Mouse (Mus musculus): ENCODE measurements around the gene Fibp. TPM values are rescaled to one million over a fixed set of nuclear protein-coding genes. Genes with fewer than 3 reads are reported as not detected.
"Not testable (repeated sequence)": the region's sequence is repeated elsewhere in the genome, so short reads cannot be mapped to it uniquely, and the experiment has no call there.

Gene Fibp
- polyA plus RNA-seq, 1 experiment from 2014 or later, result 87.4 TPM

DNA sequence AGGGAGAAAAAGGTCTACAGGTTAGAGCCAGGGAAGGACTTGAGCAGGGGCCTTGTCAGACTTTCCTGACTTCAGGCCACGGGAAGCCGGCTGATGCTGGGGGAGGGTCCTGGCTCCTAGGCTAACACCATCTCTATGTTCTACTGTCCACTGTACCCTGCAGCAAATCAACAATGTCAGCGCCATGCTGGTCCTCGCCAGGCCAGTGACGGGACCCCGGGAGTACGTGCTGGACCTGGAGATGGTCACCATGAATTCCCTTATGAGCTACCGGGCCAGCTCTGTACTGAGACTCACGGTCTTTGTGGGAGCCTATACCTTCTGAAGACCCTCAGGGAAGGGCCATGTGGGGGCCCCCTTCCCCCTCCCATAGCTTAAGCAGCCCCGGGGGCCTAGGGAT lies 21.0 kb downstream of the Fibp start:
- Histone ChIP-seq H3K9me3 (no peaks in the 10 kb centered on the region), H3K4me1 (peaks cover 3% of the 10 kb centered on the region), H3K9ac (no peak overlapping the region), H3K4me3 (no peak overlapping the region), H3K27ac (replicated peaks) (no peak overlapping the region), H3K36me3 (peaks cover 98% of the 10 kb centered on the region), H3K4me2 (no peak overlapping the region), H3K27me3 (replicated peaks) (no peaks in the 10 kb centered on the region)
- 83% methylated on average over 10 of the region's 10 CpGs for WGBS
- no peak for ATAC-seq (ENCODE audit: extremely low read depth, insufficient number of reproducible peaks, low FRiP score, low TSS enrichment)

- no peaks in the 10 kb centered on the region for H3K9me3 ChIP-seq
- no peak overlapping the region for H3K4me3 ChIP-seq
- H3K4me1 ChIP-seq, result peaks cover 18% of the 10 kb centered on the region
- no peaks in the 10 kb centered on the region for H3K27me3 ChIP-seq (replicated peaks)
- no peak overlapping the region for H3K4me2 ChIP-seq
- H3K36me3 ChIP-seq, result peaks cover 81% of the 10 kb centered on the region
- no peak overlapping the region for H3K9ac ChIP-seq
- 89% methylated on average over 19 of the region's 19 CpGs for WGBS
- H3K27ac ChIP-seq (replicated peaks), result no peak overlapping the region
- ATAC-seq (ENCODE audit: extremely low read depth, insufficient number of reproducible peaks, low FRiP score, low TSS enrichment), result no peak
Measured at GRCm38 (mm10) chr19:5483386-5484359, 23.3 kb downstream of the Fibp start.

DNA sequence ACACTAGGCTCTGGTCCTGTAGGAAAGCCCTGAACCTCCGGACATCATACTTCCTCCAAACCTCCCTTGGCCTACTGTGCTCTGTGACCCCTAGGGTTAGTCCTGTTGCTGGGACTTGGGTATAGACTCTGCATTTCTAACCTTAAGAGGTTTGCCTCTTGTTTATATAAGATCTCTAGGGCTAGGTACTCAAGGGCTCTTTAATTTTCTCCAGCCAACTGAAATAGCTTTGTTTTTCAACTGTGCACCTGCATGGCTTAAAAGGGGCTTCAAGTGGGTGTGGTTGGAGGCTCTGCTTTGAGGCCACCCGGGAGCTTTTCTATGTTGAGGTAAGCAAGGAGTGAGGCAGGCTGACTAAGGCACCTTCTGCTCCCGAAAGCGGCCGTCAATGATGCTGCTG lies 24.1 kb downstream of the Fibp start:
- Histone ChIP-seq H3K4me1 (peaks cover 21% of the 10 kb centered on the region), H3K36me3 (peaks cover 73% of the 10 kb centered on the region), H3K9me3 (no peaks in the 10 kb centered on the region), H3K4me2 (no peak overlapping the region), H3K4me3 (no peak overlapping the region), H3K27ac (replicated peaks) (no peak overlapping the region), H3K9ac (no peak overlapping the region), H3K27me3 (replicated peaks) (no peaks in the 10 kb centered on the region)
- WGBS, result 86% methylated on average over 5 of the region's 5 CpGs
- no peak for ATAC-seq (ENCODE audit: extremely low read depth, insufficient number of reproducible peaks, low FRiP score, low TSS enrichment)

DNA sequence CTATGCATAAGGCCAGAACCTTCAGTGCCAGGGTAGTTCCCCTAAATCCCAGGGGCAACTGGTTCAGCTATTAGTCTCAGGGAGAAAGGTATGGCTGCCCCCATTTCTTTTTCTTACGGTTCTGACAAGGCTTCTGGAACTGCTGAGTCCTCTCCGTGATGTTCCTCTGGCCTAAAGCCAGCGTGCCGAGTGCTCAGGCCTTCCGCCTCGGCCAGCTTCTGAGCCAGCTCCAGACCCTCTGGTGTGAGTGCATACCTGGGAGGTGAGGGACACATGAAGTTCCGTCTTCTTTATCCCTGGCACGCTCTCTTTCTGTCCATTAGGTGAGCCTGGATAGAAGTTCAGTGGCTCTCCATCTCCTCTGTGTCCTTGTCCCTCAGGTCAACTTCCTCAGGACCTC lies 25.0 kb downstream of the Fibp start:
- Histone ChIP-seq H3K9ac (no peak overlapping the region), H3K4me2 (no peak overlapping the region), H3K27me3 (replicated peaks) (no peaks in the 10 kb centered on the region), H3K27ac (replicated peaks) (no peak overlapping the region), H3K36me3 (peaks cover 64% of the 10 kb centered on the region), H3K4me3 (no peak overlapping the region), H3K4me1 (peaks cover 27% of the 10 kb centered on the region), H3K9me3 (no peaks in the 10 kb centered on the region)
- 81% methylated on average over 8 of the region's 8 CpGs for WGBS
- no peak for ATAC-seq (ENCODE audit: extremely low read depth, insufficient number of reproducible peaks, low FRiP score, low TSS enrichment)

GRCm38 (mm10) chr19:5485821-5486220 lies 25.4 kb downstream of the Fibp start:
- Histone ChIP-seq H3K9me3 (no peaks in the 10 kb centered on the region), H3K27ac (replicated peaks) (no peak overlapping the region), H3K4me2 (no peak overlapping the region), H3K4me1 (peaks cover 27% of the 10 kb centered on the region), H3K36me3 (peaks cover 59% of the 10 kb centered on the region), H3K9ac (no peak overlapping the region), H3K27me3 (replicated peaks) (no peaks in the 10 kb centered on the region), H3K4me3 (no peak overlapping the region)
- WGBS, result 93% methylated on average over 7 of the region's 7 CpGs
- ATAC-seq (ENCODE audit: extremely low read depth, insufficient number of reproducible peaks, low FRiP score, low TSS enrichment), result no peak

- peak overlapping the region; percentile 88; the same call in 1 of the 2 replicates for H3K9ac ChIP-seq
- H3K27me3 ChIP-seq (replicated peaks), result no peaks in the 10 kb centered on the region
- peaks cover 27% of the 10 kb centered on the region for H3K4me1 ChIP-seq
- H3K36me3 ChIP-seq, result peaks cover 55% of the 10 kb centered on the region
- H3K4me2 ChIP-seq, result 0 out of 2 replicates have a peak overlapping the region, but pooled peaks have one; percentile 91
- no peak overlapping the region for H3K4me3 ChIP-seq
- ATAC-seq (ENCODE audit: extremely low read depth, insufficient number of reproducible peaks, low FRiP score, low TSS enrichment), result no peak
- H3K9me3 ChIP-seq, result no peaks in the 10 kb centered on the region
- no peak overlapping the region for H3K27ac ChIP-seq (replicated peaks)
- 84% methylated on average over 8 of the region's 8 CpGs for WGBS
Measured at GRCm38 (mm10) chr19:5486286-5486685, 25.9 kb downstream of the Fibp start.

DNA sequence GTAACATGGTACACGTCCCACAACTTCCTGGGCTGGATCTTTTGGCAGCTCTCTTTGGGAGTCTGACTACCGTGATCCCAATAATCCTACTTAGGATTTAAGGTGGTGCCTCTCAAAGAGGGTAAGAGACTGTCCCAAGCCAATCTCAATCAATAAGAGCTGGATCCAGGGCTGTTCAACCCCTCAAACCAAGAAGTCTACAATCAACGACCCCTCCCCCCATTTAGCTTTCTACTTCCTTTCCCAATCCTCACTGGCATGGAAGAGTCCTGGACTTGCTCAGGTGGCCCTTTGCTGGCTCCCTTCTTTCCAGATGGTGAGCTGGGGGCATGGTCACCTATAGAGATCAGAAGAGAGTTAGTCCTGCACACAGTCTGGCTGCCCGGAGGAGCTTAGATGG lies 26.4 kb downstream of the Fibp start:
- 0 out of 2 replicates have a peak overlapping the region, but pooled peaks have one; percentile 6 for H3K27ac ChIP-seq (replicated peaks)
- H3K9ac ChIP-seq, result peak overlapping the region; percentile 88
- peaks cover 51% of the 10 kb centered on the region for H3K36me3 ChIP-seq
- peak overlapping the region; percentile 91 for H3K4me2 ChIP-seq
- no peaks in the 10 kb centered on the region for H3K27me3 ChIP-seq (replicated peaks)
- H3K4me1 ChIP-seq, result peaks cover 28% of the 10 kb centered on the region
- no peaks in the 10 kb centered on the region for H3K9me3 ChIP-seq
- WGBS, result 86% methylated on average over 4 of the region's 4 CpGs
- peak overlapping the region; percentile 100 for H3K4me3 ChIP-seq
- no peak for ATAC-seq (ENCODE audit: extremely low read depth, insufficient number of reproducible peaks, low FRiP score, low TSS enrichment)

DNA sequence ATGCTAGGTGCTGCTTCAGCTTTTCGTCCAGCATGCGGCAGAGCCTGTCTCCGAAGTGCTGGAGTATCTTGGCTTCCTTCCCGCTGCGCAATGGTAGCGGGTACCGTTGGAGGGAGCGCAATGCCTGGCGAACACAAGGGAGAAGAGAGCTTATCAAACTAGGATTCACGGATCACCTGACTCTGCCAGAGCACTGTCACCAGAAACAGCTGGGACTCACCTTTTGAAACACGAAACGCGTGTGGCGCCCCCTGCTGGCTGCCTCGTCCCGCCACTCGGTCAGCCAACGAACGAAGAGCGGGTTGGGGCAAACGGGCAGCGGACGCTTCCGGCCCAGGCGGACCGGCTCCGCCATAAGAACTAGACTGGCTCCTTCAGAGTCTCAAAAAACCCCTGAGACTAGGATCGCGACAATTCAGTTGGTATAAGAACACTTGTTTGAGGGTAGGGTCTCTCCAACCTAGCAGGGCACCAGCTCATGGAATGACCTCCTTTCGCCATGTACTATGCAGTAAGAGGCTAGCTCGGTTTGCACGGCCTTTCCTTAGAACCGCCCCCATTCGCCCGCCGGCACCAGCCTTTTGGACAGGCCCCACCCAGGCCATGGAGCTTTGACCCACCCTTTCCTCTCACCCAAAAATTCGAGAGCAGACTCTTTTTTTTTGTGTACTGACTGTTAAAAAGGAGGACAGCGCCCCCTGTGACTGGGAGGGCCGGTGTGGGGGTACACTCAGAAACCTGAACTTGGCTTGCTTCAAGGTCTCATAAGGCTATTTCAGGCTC lies 27.5 kb downstream of the Fibp start, which contains the start of gene Mus81:
TSS of gene Mus81 (minus strand) at position 635 of the 783 bp plus-strand sequence.
- H3K27ac ChIP-seq (replicated peaks), result peak within 1 kb of the TSS; percentile 99
- peaks cover 51% of the 10 kb centered on the region for H3K36me3 ChIP-seq
- WGBS, result under 1% methylated on average over 39 of the region's 39 CpGs
- peak within 1 kb of the TSS; percentile 88 for H3K9ac ChIP-seq
- H3K4me1 ChIP-seq, result peaks cover 40% of the 10 kb centered on the region
- peak within 1 kb of the TSS; percentile 100 for H3K4me3 ChIP-seq
- H3K4me2 ChIP-seq, result peak within 1 kb of the TSS; percentile 91
- peak; percentile 58; the same call in 1 of the 2 replicates for ATAC-seq (ENCODE audit: extremely low read depth, insufficient number of reproducible peaks, low FRiP score, low TSS enrichment)
- H3K9me3 ChIP-seq, result no peaks in the 10 kb centered on the region
- no peaks in the 10 kb centered on the region for H3K27me3 ChIP-seq (replicated peaks)

GRCm38 (mm10) chr19:5488878-5489571 lies 28.6 kb downstream of the Fibp start:
- 0% methylated on average over 26 of the region's 26 CpGs for WGBS

GRCm38 (mm10) chr19:5489721-5490120 lies 29.3 kb downstream of the Fibp start:
- not testable (repeated sequence) for H3K27me3 ChIP-seq (replicated peaks); ATAC-seq (ENCODE audit: extremely low read depth, insufficient number of reproducible peaks, low FRiP score, low TSS enrichment); H3K9me3 ChIP-seq
- Histone ChIP-seq H3K4me1 (peaks cover 44% of the 10 kb centered on the region), H3K4me2 (peak overlapping the region; percentile 91), H3K4me3 (peak overlapping the region; percentile 100), H3K9ac (0 out of 2 replicates have a peak overlapping the region, but pooled peaks have one; percentile 54), H3K36me3 (peaks cover 51% of the 10 kb centered on the region), H3K27ac (replicated peaks) (peak overlapping the region; percentile 99)
- WGBS, result 45% methylated on average over 10 of the region's 10 CpGs

More at GRCm38 (mm10) chr19:5488878-5489571, 28.6 kb downstream of the Fibp start:
- Histone ChIP-seq H3K4me3 (peak overlapping the region; percentile 100), H3K27ac (replicated peaks) (peak overlapping the region; percentile 99), H3K9me3 (no peaks in the 10 kb centered on the region), H3K27me3 (replicated peaks) (no peaks in the 10 kb centered on the region), H3K4me1 (peaks cover 44% of the 10 kb centered on the region), H3K36me3 (peaks cover 51% of the 10 kb centered on the region), H3K4me2 (peak overlapping the region; percentile 91), H3K9ac (peak overlapping the region; percentile 88)
- peak; percentile 82 for ATAC-seq (ENCODE audit: extremely low read depth, insufficient number of reproducible peaks, low FRiP score, low TSS enrichment)
